Mouse (Mus musculus) cortical plate, adult 2 months (tissue): ENCODE measurements around the gene Ift52. TPM values are rescaled to one million over a fixed set of nuclear protein-coding genes. Genes with fewer than 3 reads are reported as not detected.

Experiments
- H3K27ac ChIP-seq: fragments of 200-500 bp; 2 replicates; pipeline ENCODE4 v1.5.1; 2012; ENCODE audit warnings: low read length, control low read depth, inconsistent platforms; ENCODE audit not compliant: insufficient read depth
- H3K4me1 ChIP-seq: fragments of 200-500 bp; 2 replicates; pipeline ENCODE4 v1.6.1; 2011; ENCODE audit warnings: low read length; ENCODE audit not compliant: control insufficient read depth, insufficient read depth
- H3K4me3 ChIP-seq: fragments of 200-500 bp; 2 replicates; pipeline ENCODE4 v1.5.1; 2011; ENCODE audit warnings: mild to moderate bottlenecking, low read length, control low read depth; ENCODE audit not compliant: insufficient read depth
- CTCF ChIP-seq: fragments of 200-500 bp; IDR thresholded peaks from 2 replicates; pipeline ENCODE4 v1.5.1; 2011; ENCODE audit warnings: mild to moderate bottlenecking, control low read depth, low read length; ENCODE audit not compliant: insufficient read depth; ENCODE audit errors: extremely low read depth
- POLR2A ChIP-seq: fragments of 200-500 bp; IDR thresholded peaks from 2 replicates; pipeline ENCODE4 v1.6.1; 2011; ENCODE audit warnings: mild to moderate bottlenecking, low read length, control low read depth; ENCODE audit not compliant: insufficient read depth; ENCODE audit errors: extremely low read depth
- polyA plus RNA-seq: library from polyadenylated mRNA; depleted of rRNA; stranded (reverse); fragments of >200 nt; gene quantifications from 2 replicates; pipeline ENCODE4 v1.2.3, GENCODE M21; 2012; rRNA removed

Ift52 gene
- polyA plus RNA-seq, 1 experiment, result 34.2 TPM

GRCm38 (mm10) chr2:163084519-163084918 lies 67.4 kb downstream of the Ift52 start:
- Histone ChIP-seq H3K4me3 (no peak overlapping the region), H3K4me1 (no peaks in the 10 kb centered on the region), H3K27ac (no peak overlapping the region)
- TF ChIP-seq CTCF (no peak), POLR2A (no peak)

GRCm38 (mm10) chr2:163085047-163085446 lies 67.9 kb downstream of the Ift52 start:
- TF ChIP-seq CTCF (no peak), POLR2A (no peak)
- no peaks in the 10 kb centered on the region for H3K4me1 ChIP-seq
- H3K27ac ChIP-seq, result no peak overlapping the region
- no peak overlapping the region for H3K4me3 ChIP-seq

- TF ChIP-seq POLR2A (no peak), CTCF (no peak)
- no peak overlapping the region for H3K27ac ChIP-seq
- H3K4me1 ChIP-seq, result no peaks in the 10 kb centered on the region
- H3K4me3 ChIP-seq, result no peak overlapping the region
Measured at GRCm38 (mm10) chr2:163086561-163086960, 69.4 kb downstream of the Ift52 start.

- Histone ChIP-seq H3K4me1 (no peaks in the 10 kb centered on the region), H3K4me3 (no peak within 1 kb of the TSS), H3K27ac (no peak within 1 kb of the TSS)
- TF ChIP-seq POLR2A (no peak), CTCF (no peak)
Measured at GRCm38 (mm10) chr2:163087728-163088127, 70.6 kb downstream of the Ift52 start, which contains the start of gene Gtsf1l. Gene Gtsf1l, minus strand, starts transcription at chr2:163087855.

GRCm38 (mm10) chr2:163089475-163090123 lies 72.4 kb downstream of the Ift52 start:
- Histone ChIP-seq H3K4me1 (no peaks in the 10 kb centered on the region), H3K27ac (no peak overlapping the region), H3K4me3 (no peak overlapping the region)
- TF ChIP-seq CTCF, result peak; percentile 38
- no peak for TF ChIP-seq POLR2A

GRCm38 (mm10) chr2:163094909-163095308 lies 77.8 kb downstream of the Ift52 start:
- TF ChIP-seq POLR2A, result no peak
- no peak for TF ChIP-seq CTCF
- H3K27ac ChIP-seq, result no peak overlapping the region
- no peak overlapping the region for H3K4me3 ChIP-seq
- H3K4me1 ChIP-seq, result no peaks in the 10 kb centered on the region

Other genes with a start within 250 kb of the Ift52 start
- 129 and 140 TPM in 2 replicates for gene Srsf6, start 85.8 kb upstream of the Ift52 start, polyA plus RNA-seq
- 17.5 and 19.4 TPM in 2 replicates for gene L3mbtl1, start 73.9 kb upstream of the Ift52 start, polyA plus RNA-seq
- gene Sgk2, start 30.0 kb upstream of the Ift52 start, polyA plus RNA-seq, result 2.4 and 2.8 TPM in 2 replicates
- 2.0 and 2.3 TPM in 2 replicates for gene Mybl2, start 37.3 kb downstream of the Ift52 start, polyA plus RNA-seq
- gene Gtsf1l, start 70.5 kb downstream of the Ift52 start, polyA plus RNA-seq, result not detected in 2 replicates
- 26.1 and 28.1 TPM in 2 replicates for gene Tox2, start 185.8 kb downstream of the Ift52 start, polyA plus RNA-seq